Mouse (Mus musculus) embryonic facial prominence, embryonic 12.5 days (tissue): ENCODE measurements at regions not wholly inside any gene's neighbourhood (a gene's known extent, or its start where the extent isn't known, plus 50 kb on each side); places are given as distances from the start of the nearest gene placed in this dataset.
"Not testable (repeated sequence)": the region's sequence is repeated elsewhere in the genome, so short reads cannot be mapped to it uniquely, and the experiment has no call there.

Experiments
- ATAC-seq: fragments of 200-750 bp; cut with Nextera tagmentation; 2 replicates; pipeline ENCODE4 v1.8.0; 2017; ENCODE audit not compliant: insufficient number of reproducible peaks, insufficient read depth, low FRiP score, low TSS enrichment
- H3K27ac ChIP-seq: fragments of 300-500 bp; sonication (generic); 2 replicates; pipeline ENCODE4 v1.5.1; 2016; ENCODE audit warnings: mild to moderate bottlenecking
- H3K27me3 ChIP-seq: fragments of 300-500 bp; sonication (generic); 2 replicates; pipeline ENCODE4 v1.6.1; 2016; ENCODE audit warnings: mild to moderate bottlenecking, moderate library complexity
- H3K36me3 ChIP-seq: fragments of 300-500 bp; sonication (generic); 2 replicates; pipeline ENCODE4 v1.6.1; 2016; ENCODE audit warnings: mild to moderate bottlenecking
- H3K4me1 ChIP-seq: fragments of 300-500 bp; sonication (generic); 2 replicates; pipeline ENCODE4 v1.6.1; 2016
- H3K4me2 ChIP-seq: fragments of 300-500 bp; sonication (generic); replicated peaks from 2 replicates; pipeline ENCODE4 v1.6.1; 2016; ENCODE audit warnings: mild to moderate bottlenecking, moderate library complexity
- H3K4me3 ChIP-seq: fragments of 300-500 bp; sonication (generic); 2 replicates; pipeline ENCODE4 v1.5.1; 2016; ENCODE audit warnings: mild to moderate bottlenecking
- H3K9ac ChIP-seq: fragments of 300-500 bp; sonication (generic); 2 replicates; pipeline ENCODE4 v1.6.1; 2016; ENCODE audit warnings: mild to moderate bottlenecking, moderate library complexity
- H3K9me3 ChIP-seq: fragments of 300-500 bp; sonication (generic); 2 replicates; pipeline ENCODE4 v1.6.1; 2016; ENCODE audit warnings: mild to moderate bottlenecking, moderate library complexity
- WGBS: fragments of 180-500 bp; shearing (Covaris S2); methylation state at CpG from one replicate; pipeline ENCODE4 v1.1.7; 2016; 5-methylcytosine and 5-hydroxymethylcytosine counted together

GRCm38 (mm10) chr12:8401376-8401775 lies 88.1 kb downstream of the Hs1bp3 start:
- 89% methylated on average over 2 of the region's 2 CpGs for WGBS
- no peak overlapping the region for H3K27ac ChIP-seq
- H3K4me2 ChIP-seq = no peak overlapping the region
- no peak for ATAC-seq
- no peak overlapping the region for H3K4me3 ChIP-seq
- H3K4me1 ChIP-seq = 0 out of 2 replicates have a peak, but pooled peaks cover 4% of the 10 kb centered on the region
- H3K9me3 ChIP-seq = no peaks in the 10 kb centered on the region
- H3K36me3 ChIP-seq = no peaks in the 10 kb centered on the region
- no peaks in the 10 kb centered on the region for H3K27me3 ChIP-seq
- no peak overlapping the region for H3K9ac ChIP-seq

DNA sequence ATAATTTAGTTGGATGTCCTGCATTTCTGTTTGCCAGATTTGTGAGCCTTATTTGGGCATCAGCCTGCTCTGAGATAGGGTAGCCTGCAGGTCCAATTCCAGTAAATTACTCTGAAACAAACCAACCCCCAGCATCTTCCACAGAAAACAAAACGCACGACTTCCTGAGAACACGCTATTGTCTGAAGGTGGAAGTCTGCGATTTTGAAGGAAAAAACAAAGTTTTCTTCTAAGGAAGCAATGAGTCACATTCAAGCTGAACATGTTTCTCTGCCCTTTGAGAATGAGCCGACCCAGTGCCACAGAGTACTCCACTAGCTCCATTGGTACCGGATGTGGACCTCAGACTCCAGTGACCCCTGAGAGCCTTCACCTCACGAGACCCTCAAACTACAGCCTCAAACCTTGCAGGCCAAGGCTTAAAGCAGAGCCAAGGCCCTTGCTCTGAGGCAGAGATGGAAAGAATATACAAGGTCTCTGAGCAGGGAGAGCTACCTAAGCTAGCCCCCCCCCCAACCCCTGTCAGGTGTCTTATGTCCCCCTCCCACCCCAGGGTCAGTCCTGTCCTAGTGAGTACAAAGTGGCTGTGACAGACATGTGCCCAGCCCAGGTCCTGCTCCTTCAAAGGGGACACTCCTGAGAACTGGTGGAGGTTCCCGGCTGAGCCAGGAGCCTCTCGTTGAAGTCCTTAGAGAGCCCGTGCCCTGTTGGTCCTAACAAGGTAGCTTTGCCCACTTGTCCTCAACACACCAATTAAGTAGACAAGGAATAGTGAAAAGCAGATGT lies 87.3 kb downstream of the Hs1bp3 start:
- Histone ChIP-seq H3K27ac (0 out of 2 replicates have a peak overlapping the region, but pooled peaks have one; percentile 30), H3K4me1 (0 out of 2 replicates have a peak, but pooled peaks cover 4% of the 10 kb centered on the region), H3K27me3 (no peaks in the 10 kb centered on the region), H3K9ac (no peak overlapping the region), H3K9me3 (no peaks in the 10 kb centered on the region), H3K4me3 (no peak overlapping the region), H3K4me2 (no peak overlapping the region), H3K36me3 (no peaks in the 10 kb centered on the region)
- WGBS = 83% methylated on average over 10 of the region's 10 CpGs
- ATAC-seq = no peak

- no peak overlapping the region for H3K4me2 ChIP-seq
- 0 out of 2 replicates have a peak, but pooled peaks cover 4% of the 10 kb centered on the region for H3K4me1 ChIP-seq
- H3K27ac ChIP-seq = no peak overlapping the region
- no peak overlapping the region for H3K9ac ChIP-seq
- H3K9me3 ChIP-seq = no peaks in the 10 kb centered on the region
- H3K27me3 ChIP-seq = no peaks in the 10 kb centered on the region
- no peak overlapping the region for H3K4me3 ChIP-seq
- no peaks in the 10 kb centered on the region for H3K36me3 ChIP-seq
- no peak for ATAC-seq
- 76% methylated on average over 3 of the region's 3 CpGs for WGBS
These were observed 85.6 kb downstream of the Hs1bp3 start for GRCm38 (mm10) chr12:8398852-8399251.

DNA sequence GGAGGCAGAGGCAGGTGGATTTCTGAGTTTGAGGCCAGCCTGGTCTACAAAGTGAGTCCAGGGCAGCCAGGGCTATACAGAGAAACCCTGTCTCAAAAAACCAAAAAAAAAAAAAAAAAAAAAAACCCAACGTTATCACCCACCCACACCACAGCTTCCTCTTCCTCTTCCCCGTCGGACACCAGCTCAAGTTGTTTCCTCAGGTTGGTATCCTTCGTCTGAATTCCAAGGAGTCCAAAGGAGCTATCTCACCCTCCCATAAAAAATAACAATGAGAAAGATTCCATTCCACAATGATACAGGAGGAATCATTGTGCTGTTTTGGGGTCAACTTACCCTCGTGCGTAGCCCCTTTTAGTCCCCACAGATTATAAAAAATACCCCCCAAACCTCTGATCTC lies 83.2 kb downstream of the Hs1bp3 start:
- not testable (repeated sequence) for H3K4me2 ChIP-seq, H3K36me3 ChIP-seq, H3K9me3 ChIP-seq, H3K4me3 ChIP-seq, ATAC-seq, H3K4me1 ChIP-seq, H3K27me3 ChIP-seq, H3K9ac ChIP-seq, H3K27ac ChIP-seq
- 77% methylated on average over 6 of the region's 6 CpGs for WGBS

- no peak for ATAC-seq
- no peak overlapping the region for H3K9ac ChIP-seq
- H3K4me2 ChIP-seq = no peak overlapping the region
- H3K27me3 ChIP-seq = no peaks in the 10 kb centered on the region
- H3K4me1 ChIP-seq = no peaks in the 10 kb centered on the region
- H3K27ac ChIP-seq = peak overlapping the region; percentile 57; the same call in 1 of the 2 replicates
- H3K9me3 ChIP-seq = 0 out of 2 replicates have a peak, but pooled peaks cover 2% of the 10 kb centered on the region
- no peak overlapping the region for H3K4me3 ChIP-seq
- H3K36me3 ChIP-seq = no peaks in the 10 kb centered on the region
- 53% methylated on average over 6 of the region's 6 CpGs for WGBS
These were observed 81.7 kb downstream of the Hs1bp3 start for GRCm38 (mm10) chr12:8394894-8395297.

DNA sequence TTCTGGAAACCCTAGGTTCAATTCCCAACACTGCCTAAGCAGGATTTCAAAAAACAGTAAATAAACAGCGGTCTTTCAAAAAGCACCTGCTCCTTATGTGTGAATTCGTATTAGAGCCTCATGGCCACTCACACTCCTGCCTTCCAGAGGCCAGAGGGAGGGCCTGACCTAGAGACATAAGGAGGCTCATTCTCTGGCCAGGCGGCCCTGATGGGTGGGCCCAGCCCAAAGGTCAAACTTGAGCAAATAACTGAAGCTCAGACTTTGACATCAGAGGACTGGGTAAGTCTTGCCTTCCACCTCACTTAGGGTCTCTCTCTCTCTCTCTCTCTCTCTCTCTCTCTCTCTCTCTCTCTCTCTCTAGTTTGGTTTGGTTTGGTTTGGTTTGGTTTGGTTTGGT lies 80.7 kb downstream of the Hs1bp3 start:
- H3K4me1 ChIP-seq = no peaks in the 10 kb centered on the region
- H3K9me3 ChIP-seq = 0 out of 2 replicates have a peak, but pooled peaks cover 2% of the 10 kb centered on the region
- no peak overlapping the region for H3K4me3 ChIP-seq
- no peak overlapping the region for H3K27ac ChIP-seq
- no peak for ATAC-seq
- WGBS = 81% methylated on average over 3 of the region's 3 CpGs
- no peak overlapping the region for H3K4me2 ChIP-seq
- H3K36me3 ChIP-seq = no peaks in the 10 kb centered on the region
- H3K9ac ChIP-seq = no peak overlapping the region
- H3K27me3 ChIP-seq = no peaks in the 10 kb centered on the region
